Mouse (Mus musculus) cerebellum, adult 2 months (tissue): ENCODE measurements around the gene Dis3. TPM values are rescaled to one million over a fixed set of nuclear protein-coding genes. Genes with fewer than 3 reads are reported as not detected.

Experiments used
- DNase-seq, 2 experiments: peaks; one replicate each; pipeline ENCODE4 v3.0.0; 2021
- H3K27ac ChIP-seq: fragments of 200-500 bp; 2 replicates; pipeline ENCODE4 v1.5.1; 2012; ENCODE audit warnings: low read length, control low read depth, inconsistent platforms; ENCODE audit not compliant: insufficient read depth
- H3K27me3 ChIP-seq: fragments of 200-500 bp; 2 replicates; pipeline ENCODE4 v1.6.1; 2012; ENCODE audit warnings: inconsistent platforms, mild to moderate bottlenecking, low read length, moderate library complexity; ENCODE audit not compliant: control insufficient read depth, insufficient read depth
- H3K4me1 ChIP-seq: fragments of 200-500 bp; 2 replicates; pipeline ENCODE4 v1.6.1; 2011; ENCODE audit warnings: low read length; ENCODE audit not compliant: control insufficient read depth, insufficient read depth
- H3K4me3 ChIP-seq: fragments of 200-500 bp; replicated peaks from 2 replicates; pipeline ENCODE3; 2011; ENCODE audit warnings: mild to moderate bottlenecking, low read depth, low read length, control low read depth; ENCODE audit not compliant: insufficient read depth
- CTCF ChIP-seq: fragments of 200-500 bp; IDR thresholded peaks from 2 replicates; pipeline ENCODE4 v1.5.1; 2011; ENCODE audit warnings: low read depth, mild to moderate bottlenecking, control low read depth, low read length, moderate library complexity, borderline replicate concordance; ENCODE audit not compliant: insufficient read depth
- POLR2A ChIP-seq: fragments of 200-500 bp; IDR thresholded peaks from 2 replicates; pipeline ENCODE4 v1.6.1; 2011; ENCODE audit warnings: low read length, control low read depth, borderline replicate concordance; ENCODE audit not compliant: insufficient read depth
- WGBS: fragments of 180-500 bp; shearing (Covaris S2); methylation state at CpG from one replicate; pipeline ENCODE4 v1.1.7; 2018; 5-methylcytosine and 5-hydroxymethylcytosine counted together
- polyA plus RNA-seq: library from polyadenylated mRNA; depleted of rRNA; stranded (reverse); fragments of >200 nt; gene quantifications from 2 replicates; pipeline ENCODE4 v1.2.3, GENCODE M21; 2012

Gene Dis3
- polyA plus RNA-seq, 1 experiment, result 12.8 TPM

GRCm38 (mm10) chr14:99129050-99129449 lies 29.5 kb upstream of the Dis3 start:
- DNase-seq, result no peak
- TF ChIP-seq CTCF, result no peak
- TF ChIP-seq POLR2A, result no peak
- Histone ChIP-seq H3K4me3 (no peak overlapping the region), H3K4me1 (no peaks in the 10 kb centered on the region), H3K27me3 (no peaks in the 10 kb centered on the region), H3K27ac (no peak overlapping the region)
- WGBS, result 96% methylated on average over 2 of the region's 2 CpGs

- WGBS, result 28% methylated on average over 1 of the region's 1 CpGs
- TF ChIP-seq CTCF, result no peak
- TF ChIP-seq POLR2A, result no peak
- no peak overlapping the region for H3K4me3 ChIP-seq
Measured at GRCm38 (mm10) chr14:99127509-99127908, 27.9 kb upstream of the Dis3 start.

GRCm38 (mm10) chr14:99126713-99127112 lies 27.1 kb upstream of the Dis3 start:
- TF ChIP-seq CTCF (no peak), POLR2A (no peak)
- no peak overlapping the region for H3K27ac ChIP-seq
- 92% methylated on average over 4 of the region's 4 CpGs for WGBS
- H3K27me3 ChIP-seq, result no peaks in the 10 kb centered on the region
- no peak overlapping the region for H3K4me3 ChIP-seq
- DNase-seq, result no peak
- H3K4me1 ChIP-seq, result no peaks in the 10 kb centered on the region

More at GRCm38 (mm10) chr14:99127509-99127908, 27.9 kb upstream of the Dis3 start:
- DNase-seq, result no peak
- H3K27me3 ChIP-seq, result no peaks in the 10 kb centered on the region
- H3K4me1 ChIP-seq, result no peaks in the 10 kb centered on the region
- H3K27ac ChIP-seq, result no peak overlapping the region

- 88% methylated on average over 4 of the region's 4 CpGs for WGBS
- no peak for DNase-seq
- H3K27ac ChIP-seq, result no peak overlapping the region
- no peak overlapping the region for H3K4me3 ChIP-seq
- TF ChIP-seq POLR2A, result no peak
- TF ChIP-seq CTCF, result no peak
- H3K27me3 ChIP-seq, result no peaks in the 10 kb centered on the region
- no peaks in the 10 kb centered on the region for H3K4me1 ChIP-seq
Measured at GRCm38 (mm10) chr14:99124076-99124475, 24.5 kb upstream of the Dis3 start.

GRCm38 (mm10) chr14:99121584-99122339 lies 22.2 kb upstream of the Dis3 start:
- H3K4me3 ChIP-seq, result no peak overlapping the region
- TF ChIP-seq POLR2A (no peak), CTCF (no peak)
- no peaks in the 10 kb centered on the region for H3K27me3 ChIP-seq
- H3K4me1 ChIP-seq, result no peaks in the 10 kb centered on the region
- no peak overlapping the region for H3K27ac ChIP-seq
- no peak for DNase-seq
- 90% methylated on average over 11 of the region's 11 CpGs for WGBS

- TF ChIP-seq POLR2A (no peak), CTCF (no peak)
- no peak overlapping the region for H3K4me3 ChIP-seq
- H3K27ac ChIP-seq, result no peak overlapping the region
- WGBS, result 80% methylated on average over 4 of the region's 4 CpGs
- no peaks in the 10 kb centered on the region for H3K4me1 ChIP-seq
- no peak for DNase-seq
- no peaks in the 10 kb centered on the region for H3K27me3 ChIP-seq
Measured at GRCm38 (mm10) chr14:99117576-99117975, 18.0 kb upstream of the Dis3 start.

GRCm38 (mm10) chr14:99108762-99109161 lies 9.2 kb upstream of the Dis3 start:
- 92% methylated on average over 6 of the region's 6 CpGs for WGBS
- no peak for DNase-seq

GRCm38 (mm10) chr14:99107631-99108187 lies 8.1 kb upstream of the Dis3 start:
- Histone ChIP-seq H3K27ac (no peak overlapping the region), H3K4me1 (no peaks in the 10 kb centered on the region), H3K27me3 (no peaks in the 10 kb centered on the region), H3K4me3 (no peak overlapping the region)
- 76% methylated on average over 2 of the region's 2 CpGs for WGBS
- no peak for DNase-seq
- no peak for TF ChIP-seq POLR2A
- no peak for TF ChIP-seq CTCF

More at GRCm38 (mm10) chr14:99108762-99109161, 9.2 kb upstream of the Dis3 start:
- TF ChIP-seq CTCF, result no peak
- no peak for TF ChIP-seq POLR2A
- no peaks in the 10 kb centered on the region for H3K4me1 ChIP-seq
- H3K27me3 ChIP-seq, result no peaks in the 10 kb centered on the region
- no peak overlapping the region for H3K27ac ChIP-seq
- H3K4me3 ChIP-seq, result no peak overlapping the region
